Mouse (Mus musculus) heart, embryonic 12.5 days (tissue): ENCODE results near the gene Rom1. TPM values are rescaled to one million over a fixed set of nuclear protein-coding genes. Genes with fewer than 3 reads are reported as not detected.

Source experiments
- ATAC-seq: fragments of 200-750 bp; cut with Nextera tagmentation; 2 replicates; pipeline ENCODE4 v1.8.0; 2017; ENCODE audit warnings: moderate TSS enrichment, moderate library complexity; ENCODE audit not compliant: insufficient number of reproducible peaks, low FRiP score
- H3K27ac ChIP-seq: fragments of 300-500 bp; sonication (generic); 2 replicates; pipeline ENCODE4 v1.5.1; 2016; ENCODE audit warnings: mild to moderate bottlenecking, moderate library complexity; ENCODE audit not compliant: poor library complexity, severe bottlenecking
- H3K27me3 ChIP-seq: fragments of 300-500 bp; sonication (generic); replicated peaks from 2 replicates; pipeline ENCODE4 v1.6.1; 2016; ENCODE audit warnings: mild to moderate bottlenecking, moderate library complexity
- H3K36me3 ChIP-seq: fragments of 300-500 bp; sonication (generic); 2 replicates; pipeline ENCODE4 v1.6.1; 2016; ENCODE audit warnings: mild to moderate bottlenecking, moderate library complexity
- H3K4me1 ChIP-seq: fragments of 300-500 bp; sonication (generic); replicated peaks from 2 replicates; pipeline ENCODE4 v1.6.1; 2016; ENCODE audit warnings: mild to moderate bottlenecking
- H3K4me2 ChIP-seq: fragments of 300-500 bp; sonication (generic); 2 replicates; pipeline ENCODE4 v1.6.1; 2016; ENCODE audit warnings: mild to moderate bottlenecking, moderate library complexity
- H3K4me3 ChIP-seq: fragments of 300-500 bp; sonication (generic); 2 replicates; pipeline ENCODE4 v1.5.1; 2016; ENCODE audit warnings: mild to moderate bottlenecking
- H3K9ac ChIP-seq: fragments of 300-500 bp; sonication (generic); 2 replicates; pipeline ENCODE4 v1.6.1; 2016; ENCODE audit warnings: mild to moderate bottlenecking, moderate library complexity
- H3K9me3 ChIP-seq: fragments of 300-500 bp; sonication (generic); replicated peaks from 2 replicates; pipeline ENCODE4 v1.6.1; 2016; ENCODE audit warnings: mild to moderate bottlenecking, moderate library complexity
- WGBS: fragments of 180-500 bp; shearing (Covaris S2); methylation state at CpG from one replicate; pipeline ENCODE4 v1.1.7; 2016; 5-methylcytosine and 5-hydroxymethylcytosine counted together
- polyA plus RNA-seq: library from polyadenylated mRNA; unstranded; fragments of >200 nt; fragmentation: Nextera tagmentation; extraction: Ambion mirVana; gene quantifications from 2 replicates; pipeline ENCODE4 v1.2.1, GENCODE M21; 2016

Rom1 gene
- polyA plus RNA-seq, 1 experiment from 2014 or later, result 2.4 TPM

- Histone ChIP-seq H3K9ac (peak within 1 kb of the TSS; percentile 98), H3K4me1 (peaks cover 35% of the 10 kb centered on the region), H3K36me3 (peaks cover 54% of the 10 kb centered on the region), H3K4me3 (peak within 1 kb of the TSS; percentile 88), H3K27ac (peak within 1 kb of the TSS; percentile 97), H3K9me3 (no peaks in the 10 kb centered on the region), H3K27me3 (no peaks in the 10 kb centered on the region), H3K4me2 (peak within 1 kb of the TSS; percentile 72)
- WGBS, result under 1% methylated on average over 64 of the region's 64 CpGs
- peak; percentile 93 for ATAC-seq
These were observed 12.5 kb upstream of the Rom1 start, which contains the start of gene Mta2 for GRCm38 (mm10) chr19:8941515-8942217. Gene Mta2 (plus strand): TSS chr19:8941875.

- Histone ChIP-seq H3K4me1 (peaks cover 35% of the 10 kb centered on the region), H3K9ac (peak overlapping the region; percentile 77), H3K36me3 (peaks cover 53% of the 10 kb centered on the region), H3K9me3 (no peaks in the 10 kb centered on the region), H3K4me3 (peak overlapping the region; percentile 88), H3K27me3 (no peaks in the 10 kb centered on the region), H3K27ac (peak overlapping the region; percentile 70; the same call in 1 of the 2 replicates), H3K4me2 (peak overlapping the region; percentile 72)
- no peak for ATAC-seq
- WGBS, result 36% methylated on average over 10 of the region's 10 CpGs
These were observed 12.0 kb upstream of the Rom1 start for GRCm38 (mm10) chr19:8941136-8941514.

GRCm38 (mm10) chr19:8940526-8941133 lies 11.5 kb upstream of the Rom1 start:
- no peaks in the 10 kb centered on the region for H3K27me3 ChIP-seq
- H3K9me3 ChIP-seq, result no peaks in the 10 kb centered on the region
- H3K36me3 ChIP-seq, result peaks cover 53% of the 10 kb centered on the region
- ATAC-seq, result no peak
- peaks cover 35% of the 10 kb centered on the region for H3K4me1 ChIP-seq
- H3K4me3 ChIP-seq, result no peak overlapping the region
- WGBS, result 78% methylated on average over 15 of the region's 15 CpGs
- H3K27ac ChIP-seq, result no peak overlapping the region
- H3K4me2 ChIP-seq, result peak overlapping the region; percentile 72
- peak overlapping the region; percentile 77; the same call in 1 of the 2 replicates for H3K9ac ChIP-seq

GRCm38 (mm10) chr19:8936736-8937135 lies 7.6 kb upstream of the Rom1 start:
- 91% methylated on average over 2 of the region's 2 CpGs for WGBS
- Histone ChIP-seq H3K27ac (no peak overlapping the region), H3K9me3 (no peaks in the 10 kb centered on the region), H3K4me1 (peaks cover 13% of the 10 kb centered on the region), H3K36me3 (peaks cover 61% of the 10 kb centered on the region), H3K4me2 (no peak overlapping the region), H3K4me3 (no peak overlapping the region), H3K9ac (no peak overlapping the region), H3K27me3 (no peaks in the 10 kb centered on the region)
- ATAC-seq, result no peak

GRCm38 (mm10) chr19:8930771-8931170 lies 1.6 kb upstream of the Rom1 start:
- Histone ChIP-seq H3K9ac (peak overlapping the region; percentile 85), H3K27me3 (no peaks in the 10 kb centered on the region; the same call in 1 of the 2 replicates), H3K36me3 (peaks cover 54% of the 10 kb centered on the region), H3K4me1 (peaks cover 18% of the 10 kb centered on the region), H3K27ac (no peak overlapping the region), H3K9me3 (no peaks in the 10 kb centered on the region), H3K4me3 (peak overlapping the region; percentile 70), H3K4me2 (peak overlapping the region; percentile 82)
- no peak for ATAC-seq
- 78% methylated on average over 7 of the region's 7 CpGs for WGBS

GRCm38 (mm10) chr19:8930117-8930516 lies 961 bp upstream of the Rom1 start:
- H3K4me3 ChIP-seq, result peak overlapping the region; percentile 70
- peak overlapping the region; percentile 85 for H3K9ac ChIP-seq
- peaks cover 55% of the 10 kb centered on the region for H3K36me3 ChIP-seq
- ATAC-seq, result no peak
- H3K27ac ChIP-seq, result no peak overlapping the region
- H3K4me2 ChIP-seq, result peak overlapping the region; percentile 82
- 12% methylated on average over 11 of the region's 11 CpGs for WGBS
- H3K9me3 ChIP-seq, result no peaks in the 10 kb centered on the region
- H3K4me1 ChIP-seq, result peaks cover 18% of the 10 kb centered on the region
- H3K27me3 ChIP-seq, result no peaks in the 10 kb centered on the region; the same call in 1 of the 2 replicates

- no peaks in the 10 kb centered on the region for H3K9me3 ChIP-seq
- WGBS, result 19% methylated on average over 16 of the region's 16 CpGs
- H3K4me3 ChIP-seq, result peak overlapping the region; percentile 70
- H3K4me1 ChIP-seq, result peaks cover 18% of the 10 kb centered on the region
- H3K9ac ChIP-seq, result peak overlapping the region; percentile 85
- ATAC-seq, result no peak
- no peaks in the 10 kb centered on the region; the same call in 1 of the 2 replicates for H3K27me3 ChIP-seq
- H3K27ac ChIP-seq, result no peak overlapping the region
- peak overlapping the region; percentile 82 for H3K4me2 ChIP-seq
- peaks cover 47% of the 10 kb centered on the region for H3K36me3 ChIP-seq
These were observed 400 bp downstream of the Rom1 start for GRCm38 (mm10) chr19:8928689-8929223.

- 84% methylated on average over 12 of the region's 12 CpGs for WGBS
- no peak for ATAC-seq
- H3K4me3 ChIP-seq, result no peak overlapping the region
These were observed 1.1 kb downstream of the Rom1 start for GRCm38 (mm10) chr19:8927891-8928525.

GRCm38 (mm10) chr19:8926766-8927165 lies 2.4 kb downstream of the Rom1 start:
- Histone ChIP-seq H3K4me3 (no peak overlapping the region), H3K9ac (no peak overlapping the region), H3K9me3 (no peaks in the 10 kb centered on the region), H3K27me3 (no peaks in the 10 kb centered on the region; the same call in 1 of the 2 replicates), H3K36me3 (peaks cover 41% of the 10 kb centered on the region), H3K4me2 (no peak overlapping the region), H3K4me1 (peaks cover 19% of the 10 kb centered on the region), H3K27ac (no peak overlapping the region)
- WGBS, result 92% methylated on average over 2 of the region's 2 CpGs
- no peak for ATAC-seq

More at GRCm38 (mm10) chr19:8927891-8928525, 1.1 kb downstream of the Rom1 start:
- H3K9me3 ChIP-seq, result no peaks in the 10 kb centered on the region
- H3K27ac ChIP-seq, result no peak overlapping the region
- H3K4me2 ChIP-seq, result no peak overlapping the region
- no peaks in the 10 kb centered on the region; the same call in 1 of the 2 replicates for H3K27me3 ChIP-seq
- no peak overlapping the region for H3K9ac ChIP-seq
- H3K4me1 ChIP-seq, result peaks cover 18% of the 10 kb centered on the region
- H3K36me3 ChIP-seq, result peaks cover 40% of the 10 kb centered on the region

- Histone ChIP-seq H3K4me2 (peak overlapping the region; percentile 83), H3K9ac (0 out of 2 replicates have a peak overlapping the region, but pooled peaks have one; percentile 25), H3K4me1 (peaks cover 15% of the 10 kb centered on the region), H3K27me3 (no peaks in the 10 kb centered on the region), H3K4me3 (no peak overlapping the region; the same call in 1 of the 2 replicates), H3K36me3 (peaks cover 27% of the 10 kb centered on the region), H3K9me3 (no peaks in the 10 kb centered on the region), H3K27ac (no peak overlapping the region)
- ATAC-seq, result no peak
- WGBS, result 78% methylated on average over 9 of the region's 9 CpGs
These were observed 7.4 kb downstream of the Rom1 start for GRCm38 (mm10) chr19:8921741-8922140.

GRCm38 (mm10) chr19:8920836-8921291 lies 8.3 kb downstream of the Rom1 start:
- H3K9me3 ChIP-seq, result no peaks in the 10 kb centered on the region
- peak overlapping the region; percentile 83 for H3K4me2 ChIP-seq
- peak overlapping the region; percentile 88 for H3K9ac ChIP-seq
- H3K4me3 ChIP-seq, result peak overlapping the region; percentile 86
- 1% methylated on average over 6 of the region's 6 CpGs for WGBS
- no peak for ATAC-seq
- H3K27ac ChIP-seq, result peak overlapping the region; percentile 86
- H3K4me1 ChIP-seq, result peaks cover 15% of the 10 kb centered on the region
- H3K27me3 ChIP-seq, result no peaks in the 10 kb centered on the region
- peaks cover 27% of the 10 kb centered on the region for H3K36me3 ChIP-seq
